Mouse (Mus musculus) Muller cell, postnatal 12 days (primary cell): ENCODE measurements around the gene Pcif1.

Source experiments
- DNase-seq: peaks from one replicate; pipeline ENCODE4 v3.0.0-alpha.2; 2015; ENCODE audit errors: inconsistent ontology term

Gene Pcif1

DNA sequence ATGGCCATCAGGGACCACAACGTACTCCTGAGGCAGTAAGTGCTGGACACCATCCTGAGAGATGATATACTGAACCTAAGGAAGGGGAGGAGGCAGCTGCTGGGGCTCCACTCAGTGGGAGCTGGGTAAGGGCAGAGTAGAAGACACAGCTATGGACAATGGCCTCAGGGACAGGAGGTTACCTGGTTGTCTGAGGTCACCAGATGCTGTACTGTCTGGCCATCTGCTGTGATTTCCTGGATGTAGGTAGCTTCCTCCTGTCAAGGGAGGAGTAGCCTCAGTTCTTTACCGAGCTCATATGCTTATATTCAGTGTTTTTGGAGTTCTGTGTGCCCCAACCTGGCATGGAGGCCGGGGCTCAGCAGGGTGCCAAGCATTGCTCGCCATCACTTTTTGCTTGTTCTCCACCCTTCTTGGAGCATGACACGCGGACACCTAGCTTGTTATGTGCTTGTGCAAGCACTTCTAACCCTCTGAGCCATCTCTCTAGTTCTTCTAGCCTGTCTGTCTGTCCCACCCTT, 13.7 kb downstream of the Pcif1 start:
- no peak for DNase-seq

- DNase-seq: peak; percentile 34
Observed at GRCm38 (mm10) chr2:164894048-164894447, 14.9 kb downstream of the Pcif1 start.

DNA sequence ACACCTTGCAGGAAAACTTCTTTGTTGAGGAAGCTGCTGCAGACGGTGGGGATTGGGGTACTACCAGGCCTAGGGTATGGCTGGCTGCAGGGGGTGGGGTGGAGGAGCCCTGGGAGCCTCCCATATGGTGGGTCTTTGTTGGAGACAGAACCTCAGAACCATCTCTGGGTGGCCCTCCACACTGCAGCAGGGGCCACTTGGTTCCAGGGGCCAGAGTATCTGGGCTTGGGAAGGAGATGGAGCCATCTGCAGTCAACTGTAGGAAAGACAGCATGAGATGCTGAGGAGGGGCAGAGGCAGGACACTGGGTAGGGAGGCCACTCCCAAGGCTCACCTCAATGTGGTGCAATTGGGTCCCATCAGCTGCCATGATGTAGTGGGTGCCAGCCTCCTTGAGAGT, 15.5 kb downstream of the Pcif1 start:
- no peak for DNase-seq

- DNase-seq: no peak
Observed at GRCm38 (mm10) chr2:164895885-164896284, 16.8 kb downstream of the Pcif1 start.

- DNase-seq: no peak
Observed at GRCm38 (mm10) chr2:164898008-164898407, 18.9 kb downstream of the Pcif1 start.

- DNase-seq: no peak
Observed at GRCm38 (mm10) chr2:164899034-164899433, 19.9 kb downstream of the Pcif1 start.

GRCm38 (mm10) chr2:164899723-164900459, 20.8 kb downstream of the Pcif1 start:
- DNase-seq: no peak

- DNase-seq: no peak
Observed at GRCm38 (mm10) chr2:164901380-164901779, 22.3 kb downstream of the Pcif1 start.

DNA sequence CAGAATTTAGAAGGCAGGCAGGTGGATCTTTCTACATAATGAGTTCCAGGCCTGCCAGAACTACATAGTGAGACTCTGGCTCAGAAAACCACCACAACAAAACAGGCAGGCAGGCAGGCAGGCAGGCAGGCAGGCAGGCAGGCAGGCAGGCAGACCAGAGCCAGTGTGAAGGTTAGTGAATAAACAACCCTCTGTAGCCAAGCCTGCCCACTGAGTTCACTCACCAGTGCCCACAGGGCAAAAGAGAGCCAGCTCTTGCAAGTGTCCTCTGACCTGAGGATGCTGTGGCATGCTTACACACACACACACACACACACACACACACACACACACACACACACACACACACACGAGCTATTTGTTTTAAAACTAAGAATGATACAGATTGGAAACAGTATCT, 24.4 kb downstream of the Pcif1 start:
- DNase-seq: no peak

DNA sequence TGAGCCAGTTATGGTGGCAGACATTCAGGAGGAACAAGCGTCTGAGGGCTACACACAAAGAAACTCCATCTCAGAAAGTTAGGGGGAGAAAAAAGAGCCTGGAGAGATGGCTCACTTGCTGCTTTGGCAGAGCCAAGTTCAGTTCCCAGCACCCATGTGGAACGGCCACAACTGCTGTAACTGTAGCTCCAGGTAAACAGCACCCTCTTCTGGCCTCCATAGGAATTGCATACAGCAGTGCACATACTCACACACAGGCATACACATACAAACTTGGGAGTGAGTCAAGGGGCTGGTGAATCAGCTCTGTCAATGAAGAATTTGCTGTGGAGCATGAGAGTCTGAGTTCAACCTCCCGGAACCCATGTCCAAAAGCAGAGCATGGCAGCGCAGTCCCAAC, 27.0 kb downstream of the Pcif1 start:
- DNase-seq: no peak

DNA sequence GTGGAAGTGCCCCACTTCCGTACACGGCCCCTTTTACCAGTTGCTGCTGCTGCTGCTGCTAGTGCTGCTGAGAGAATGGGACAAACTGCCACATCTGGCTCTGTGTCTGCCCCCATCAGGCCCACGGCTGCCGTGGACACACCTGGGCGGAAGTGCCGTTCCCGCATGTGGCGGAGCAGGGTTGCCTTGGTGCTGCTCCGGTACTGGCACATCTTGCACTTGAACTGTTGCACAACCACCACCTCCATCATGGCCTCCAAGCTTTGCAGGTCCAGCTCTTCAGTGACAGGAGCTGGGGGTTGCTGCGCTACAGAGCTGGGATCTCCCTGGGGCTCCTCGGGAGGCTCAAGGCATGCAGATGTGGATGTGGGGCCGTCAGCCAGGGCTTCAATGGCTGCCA, 28.4 kb downstream of the Pcif1 start:
- no peak for DNase-seq

DNA sequence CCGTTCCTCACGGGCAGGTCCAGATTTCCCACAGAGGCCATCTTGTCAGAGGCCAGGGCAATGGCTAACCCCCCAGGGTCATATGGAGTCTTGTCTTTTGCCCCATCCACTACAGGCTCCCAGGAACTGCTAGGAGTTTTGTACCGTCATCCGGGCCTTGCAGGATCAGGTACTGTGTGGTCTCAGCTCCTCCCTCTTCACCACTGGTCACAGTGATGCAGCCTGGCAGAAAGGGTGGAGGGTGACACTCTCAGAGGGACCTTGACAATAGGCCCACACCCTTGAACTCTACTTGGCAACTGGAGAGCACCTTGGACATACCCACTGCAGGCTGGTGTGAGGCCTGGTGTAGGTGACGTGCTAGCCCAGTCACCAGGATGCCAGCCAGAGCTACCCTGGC, 28.9 kb downstream of the Pcif1 start:
- no peak for DNase-seq

DNA sequence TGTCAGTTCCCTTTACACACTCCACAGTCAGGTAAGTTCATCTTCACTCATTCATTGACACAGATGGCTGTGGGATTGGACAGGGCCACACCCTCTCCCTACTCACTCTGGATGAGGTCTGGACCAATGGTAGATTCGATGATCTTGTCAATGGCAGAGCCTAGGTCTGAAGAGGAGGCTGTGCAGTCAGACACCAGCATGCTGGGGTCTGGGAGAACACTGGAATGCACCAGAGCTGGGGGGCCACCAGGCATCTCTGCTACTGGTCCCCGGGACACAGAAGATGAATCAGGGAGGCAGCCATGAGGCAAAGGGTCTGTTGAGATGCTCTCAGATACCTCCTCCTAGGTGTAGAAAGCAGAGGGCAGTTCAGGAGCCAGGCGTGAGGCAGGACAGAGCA, 30.0 kb downstream of the Pcif1 start:
- no peak for DNase-seq

- DNase-seq: peak; percentile 55
Observed at GRCm38 (mm10) chr2:164909542-164909941, 30.4 kb downstream of the Pcif1 start.

DNA sequence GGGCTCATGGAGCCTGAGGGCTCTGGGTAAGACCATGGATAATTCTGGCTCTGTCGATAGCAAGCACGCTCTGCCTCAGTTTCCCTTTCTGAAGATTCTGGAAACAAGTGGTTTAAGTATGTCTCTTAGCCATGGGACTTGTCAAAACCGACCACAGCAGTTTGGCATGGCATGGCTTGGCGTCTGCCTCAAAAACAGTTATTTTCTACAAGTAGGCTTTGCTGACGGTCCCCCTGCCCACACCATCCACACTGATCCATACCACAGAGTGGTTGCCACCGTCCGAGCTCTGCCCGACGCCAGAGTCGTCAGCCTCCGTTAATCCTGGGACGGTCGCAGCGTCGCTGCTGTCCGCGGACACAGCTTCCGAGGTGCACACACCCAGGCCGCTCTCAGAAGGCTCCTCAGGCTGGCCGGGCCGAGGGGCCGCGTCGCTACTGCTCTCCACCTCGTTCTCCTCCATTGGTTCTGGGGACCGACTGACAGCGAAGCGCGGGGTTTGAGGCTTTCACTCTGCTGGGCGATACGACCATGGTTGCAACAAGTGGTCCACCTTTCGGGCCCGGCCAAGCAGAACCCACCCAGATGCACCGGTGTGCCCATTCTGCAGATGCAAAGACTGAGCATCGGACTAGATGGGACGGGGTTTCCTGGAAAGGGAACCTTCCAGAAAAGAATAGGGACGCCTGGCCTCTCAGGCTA, 31.4 kb downstream of the Pcif1 start:
- DNase-seq: no peak

DNA sequence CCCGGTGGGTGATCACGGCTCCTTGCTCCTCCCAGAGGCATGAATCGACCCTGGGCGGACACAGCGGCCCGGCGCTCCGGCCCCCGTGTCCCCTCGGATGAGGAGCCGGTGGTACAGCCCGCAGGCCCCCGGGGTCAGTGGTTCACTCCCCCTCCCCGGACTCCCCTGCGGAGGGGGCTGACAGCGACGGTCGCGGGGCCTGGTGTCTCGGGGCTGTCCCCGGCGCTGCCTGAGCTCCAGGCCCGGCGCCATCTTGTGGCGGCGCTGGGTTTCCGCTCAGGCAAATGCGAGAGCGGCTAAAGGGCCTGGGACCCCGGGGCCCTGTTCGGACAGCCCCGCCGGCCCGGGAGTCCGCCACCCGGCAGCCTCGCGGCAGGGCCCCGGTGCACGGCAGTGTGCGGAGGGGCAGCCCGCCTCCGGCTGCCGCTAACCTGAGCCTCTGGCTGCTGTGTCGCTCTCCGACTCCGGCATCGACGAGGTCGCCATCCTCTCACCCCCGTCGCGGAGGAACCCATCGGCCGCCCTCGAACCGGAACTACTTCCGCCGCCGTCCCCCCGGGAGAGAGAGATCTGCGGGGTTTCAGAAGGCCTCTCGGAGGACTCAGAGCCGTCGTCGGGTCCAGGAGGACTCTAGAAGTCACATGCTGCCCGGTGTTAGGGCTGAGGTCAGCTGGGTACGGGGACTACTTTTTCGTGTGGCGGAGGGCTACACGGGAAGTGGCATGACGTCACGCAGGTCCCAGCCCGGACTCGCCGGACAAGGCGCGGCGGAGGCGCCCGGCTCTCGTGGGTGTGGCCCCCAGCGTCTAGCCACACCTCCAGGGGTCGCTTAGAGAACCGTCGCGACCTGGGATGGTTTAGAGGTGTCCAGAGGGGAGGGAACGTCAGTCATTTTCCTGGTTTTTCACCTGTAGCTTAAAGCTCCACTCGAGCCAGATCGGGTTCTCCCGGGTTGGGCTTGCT, 32.3 kb downstream of the Pcif1 start, which contains the start of gene Zfp335:
Gene Zfp335, minus strand, starts transcription at position 672 of the 963 bp plus-strand sequence.
- peak; percentile 97 for DNase-seq

GRCm38 (mm10) chr2:164912151-164912550, 33.0 kb downstream of the Pcif1 start:
- no peak for DNase-seq

DNA sequence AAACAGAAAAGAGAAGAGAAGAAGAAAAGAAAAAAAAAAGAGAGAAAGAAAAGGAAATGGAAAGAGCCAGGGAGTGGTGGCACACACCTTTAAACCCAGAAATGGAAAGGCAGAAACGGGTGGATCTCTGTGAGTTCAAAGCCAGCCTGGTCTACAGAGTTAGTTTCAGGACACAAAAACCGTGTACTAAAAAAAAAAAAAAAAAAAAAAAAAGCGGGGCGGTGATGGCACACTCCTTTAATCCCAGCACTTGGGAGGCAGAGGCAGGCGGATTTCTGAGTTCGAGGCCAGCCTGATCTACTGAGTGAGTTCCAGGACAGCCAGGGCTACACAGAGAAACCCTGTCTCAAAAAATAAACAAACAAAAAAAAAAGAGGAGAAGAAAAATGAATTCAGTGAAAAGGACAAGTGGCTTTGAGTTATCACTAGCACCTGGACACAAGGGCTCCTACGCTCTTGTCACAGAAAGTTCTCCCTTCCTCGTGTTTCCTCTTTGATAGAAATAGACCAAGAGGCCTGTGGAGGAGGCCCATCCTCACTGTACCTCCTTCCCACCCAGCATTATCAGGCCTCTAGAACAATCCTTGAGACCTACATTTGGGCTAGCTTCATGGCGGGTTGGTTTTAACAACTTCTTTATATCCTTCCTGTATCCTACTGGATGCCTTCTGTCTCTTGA, 33.8 kb downstream of the Pcif1 start:
- DNase-seq: no peak

DNA sequence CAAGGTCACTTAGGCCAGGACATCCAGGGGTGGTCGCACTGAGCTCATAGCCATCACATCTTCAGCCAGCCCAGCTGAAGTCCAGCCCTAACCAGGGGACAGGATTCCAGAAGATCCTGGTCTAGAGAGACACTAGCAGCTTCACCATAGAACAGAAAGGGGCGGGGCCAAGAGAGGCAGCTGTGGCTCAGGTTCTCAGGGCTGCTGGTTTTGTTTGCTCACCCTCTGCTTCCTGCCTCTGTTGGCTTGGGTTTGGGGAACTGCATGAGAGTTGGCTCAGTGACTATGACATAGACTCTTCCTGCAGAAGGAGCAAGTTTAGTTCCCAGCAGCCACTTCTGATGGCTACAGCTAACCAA, 34.3 kb downstream of the Pcif1 start:
- DNase-seq: no peak

GRCm38 (mm10) chr2:164916820-164917219, 37.7 kb downstream of the Pcif1 start:
- DNase-seq: no peak

- DNase-seq: no peak
Observed at GRCm38 (mm10) chr2:164917371-164917770, 38.3 kb downstream of the Pcif1 start.
